Mouse (Mus musculus) CH12.LX (cell line): ENCODE results near the gene Lcn8. TPM values are rescaled to one million over a fixed set of nuclear protein-coding genes. Genes with fewer than 3 reads are reported as not detected.

Experiments
- DNase-seq: peaks from one replicate; pipeline ENCODE4 v3.0.0-alpha.2; 2013; ENCODE audit errors: extremely low read depth
- H3K27ac ChIP-seq: 2 replicates; pipeline ENCODE4 v1.5.1; 2012; ENCODE audit warnings: low read depth, mild to moderate bottlenecking, control low read depth, moderate library complexity; ENCODE audit not compliant: insufficient read depth
- H3K27me3 ChIP-seq: replicated peaks from 2 replicates; pipeline ENCODE3; 2012; ENCODE audit warnings: inconsistent platforms
- H3K36me3 ChIP-seq, 2 experiments: replicated peaks in 1 of 2; 2 replicates each; pipeline versions ENCODE3 to v1.6.1; 2012; ENCODE audit warnings: inconsistent platforms in 1 of 2, low read length in 1 of 2, mild to moderate bottlenecking in 1 of 2, mixed read lengths in 1 of 2, moderate library complexity in 1 of 2; ENCODE audit not compliant: control insufficient read depth in 1 of 2, insufficient read depth in 1 of 2
- H3K4me1 ChIP-seq, 2 experiments: 2 replicates each; pipeline ENCODE4 v1.6.1; 2012; ENCODE audit warnings: inconsistent platforms in 1 of 2, moderate library complexity in 1 of 2; ENCODE audit not compliant: insufficient read depth in 2 of 2, control insufficient read depth in 1 of 2
- H3K4me2 ChIP-seq: 2 replicates; pipeline ENCODE4 v1.6.1; 2012; ENCODE audit warnings: low read depth, mild to moderate bottlenecking, control low read depth; ENCODE audit not compliant: poor library complexity, insufficient read depth, severe bottlenecking
- H3K4me3 ChIP-seq, 3 experiments: fragments of 150-350 bp in 1 of 3; sonication (generic) in 1 of 3; replicated peaks in 1 of 3; 2 replicates each; pipeline versions ENCODE3 to v1.5.1; 2011 to 2012; ENCODE audit warnings: low read depth in 2 of 3, low read length in 2 of 3, mild to moderate bottlenecking in 2 of 3, moderate library complexity in 2 of 3, control low read depth in 1 of 3, improper control_type of control experiment in 1 of 3, inconsistent platforms in 1 of 3, mixed read lengths in 1 of 3; ENCODE audit not compliant: poor library complexity in 1 of 3
- H3K79me2 ChIP-seq: replicated peaks from 2 replicates; pipeline ENCODE4 v1.6.1; 2012; ENCODE audit warnings: mild to moderate bottlenecking, moderate library complexity; ENCODE audit not compliant: control insufficient read depth, poor library complexity, insufficient read depth, severe bottlenecking; ENCODE audit errors: extremely low read depth
- H3K9ac ChIP-seq: 2 replicates; pipeline ENCODE4 v1.6.1; 2012; ENCODE audit warnings: low read depth, mild to moderate bottlenecking, control low read depth, moderate library complexity; ENCODE audit not compliant: insufficient read depth
- H3K9me3 ChIP-seq: replicated peaks from 2 replicates; pipeline ENCODE3; 2012; ENCODE audit warnings: low read length, inconsistent platforms, mixed read lengths
- CHD1 ChIP-seq: IDR thresholded peaks from 2 replicates; pipeline ENCODE4 v1.6.1; 2012; ENCODE audit warnings: low read depth, low read length, improper control_type of control experiment, inconsistent platforms
- E2F4 ChIP-seq: IDR thresholded peaks from 2 replicates; pipeline ENCODE4 v1.6.1; 2011; ENCODE audit warnings: low read depth, low read length, improper control_type of control experiment; ENCODE audit not compliant: insufficient replicate concordance
- EP300 ChIP-seq: IDR thresholded peaks from 2 replicates; pipeline ENCODE4 v1.6.1; 2011; ENCODE audit warnings: low read length, improper control_type of control experiment
- GABPA ChIP-seq: IDR thresholded peaks from 2 replicates; pipeline ENCODE4 v1.6.1; 2012; ENCODE audit warnings: low read depth, low read length, improper control_type of control experiment, inconsistent platforms; ENCODE audit not compliant: insufficient replicate concordance
- JUN ChIP-seq: IDR thresholded peaks from 2 replicates; pipeline ENCODE4 v1.6.1; 2011; ENCODE audit warnings: low read depth, mild to moderate bottlenecking, low read length, improper control_type of control experiment, moderate library complexity; ENCODE audit not compliant: insufficient read depth
- JUND ChIP-seq: conservative IDR thresholded peaks from 2 replicates; pipeline ENCODE4 v1.6.1; 2011; ENCODE audit warnings: low read depth, low read length, improper control_type of control experiment
- KAT2A ChIP-seq: IDR thresholded peaks from 2 replicates; pipeline ENCODE4 v1.6.1; 2012; ENCODE audit warnings: low read length, improper control_type of control experiment, inconsistent platforms; ENCODE audit not compliant: insufficient replicate concordance
- MAZ ChIP-seq: IDR thresholded peaks from 2 replicates; pipeline ENCODE4 v1.6.1; 2012; ENCODE audit warnings: low read depth, mild to moderate bottlenecking, inconsistent platforms, low read length, improper control_type of control experiment, moderate library complexity
- NELFE ChIP-seq: IDR thresholded peaks from 2 replicates; pipeline ENCODE4 v1.6.1; 2011; ENCODE audit warnings: low read depth, low read length, improper control_type of control experiment
- PAX5 ChIP-seq: IDR thresholded peaks from 2 replicates; pipeline ENCODE4 v1.6.1; 2012; ENCODE audit warnings: low read length, inconsistent platforms, mixed read lengths
- POLR2A ChIP-seq: IDR thresholded peaks from 2 replicates; pipeline ENCODE4 v1.6.1; 2011; ENCODE audit warnings: low read depth, mild to moderate bottlenecking, improper control_type of control experiment, low read length
- POLR2AphosphoS2 ChIP-seq: IDR thresholded peaks from 2 replicates; pipeline ENCODE4 v1.6.1; 2011; ENCODE audit warnings: low read depth, low read length, improper control_type of control experiment
- SMC3 ChIP-seq: IDR thresholded peaks from 2 replicates; pipeline ENCODE4 v1.6.1; 2011; ENCODE audit warnings: low read depth, low read length, improper control_type of control experiment
- TBP ChIP-seq: conservative IDR thresholded peaks from 2 replicates; pipeline ENCODE4 v1.6.1; 2011; ENCODE audit warnings: low read depth, low read length, improper control_type of control experiment
- TCF12 ChIP-seq: IDR thresholded peaks from 2 replicates; pipeline ENCODE4 v1.6.1; 2014; ENCODE audit warnings: low read depth, mild to moderate bottlenecking, inconsistent platforms, low read length, improper control_type of control experiment
- UBTF ChIP-seq: IDR thresholded peaks from 2 replicates; pipeline ENCODE4 v1.6.1; 2012; ENCODE audit warnings: low read depth, mild to moderate bottlenecking, inconsistent platforms, low read length, improper control_type of control experiment, moderate library complexity
- USF1 ChIP-seq: IDR thresholded peaks from 2 replicates; pipeline ENCODE4 v1.6.1; 2014; ENCODE audit warnings: low read depth, mild to moderate bottlenecking, inconsistent platforms, low read length, improper control_type of control experiment
- USF2 ChIP-seq: conservative IDR thresholded peaks from 2 replicates; pipeline ENCODE4 v1.6.1; 2011; ENCODE audit warnings: low read depth, low read length, improper control_type of control experiment
- ZC3H11A ChIP-seq: IDR thresholded peaks from 2 replicates; pipeline ENCODE4 v1.6.1; 2012; ENCODE audit warnings: low read depth, mild to moderate bottlenecking, inconsistent platforms, low read length, improper control_type of control experiment
- ZKSCAN1 ChIP-seq: IDR thresholded peaks from 2 replicates; pipeline ENCODE4 v1.6.1; 2012; ENCODE audit warnings: low read depth, inconsistent platforms, low read length, improper control_type of control experiment, borderline replicate concordance
- ZMIZ1 ChIP-seq: IDR thresholded peaks from 2 replicates; pipeline ENCODE4 v1.6.1; 2012; ENCODE audit warnings: low read depth, mild to moderate bottlenecking, inconsistent platforms, low read length, improper control_type of control experiment
- ZNF384 ChIP-seq: IDR thresholded peaks from 2 replicates; pipeline ENCODE4 v1.6.1; 2012; ENCODE audit warnings: low read depth, low read length, improper control_type of control experiment, inconsistent platforms
- dilution Hi-C: fragments of 300-500 bp; cut with MboI; formaldehyde crosslinking; loops from 2 replicates; pipeline ENCODE4 v1.14.3; 2020; ENCODE audit warnings: low sequenced_read_pairs; ENCODE audit not compliant: extremely low pct_unique_long_range_greater_than_20kb, extremely low pct_ligation_motif_present
- in situ Hi-C: fragments of 300-500 bp; cut with MboI; formaldehyde crosslinking; loops from 3 replicates; pipeline ENCODE4 v1.14.3; 2019; ENCODE audit warnings: low sequenced_read_pairs, low pct_ligation_motif_present, low pct_unique_long_range_greater_than_20kb, mixed read lengths
- polyA plus RNA-seq: library from polyadenylated mRNA; unstranded; fragments of >175 nt; gene quantifications from 2 replicates; pipeline ENCODE4 v1.2.1, GENCODE M21; 2012; ENCODE audit warnings: low read depth; ENCODE audit not compliant: insufficient read length
- total RNA-seq, 2 experiments: library from RNA; depleted of rRNA; stranded (reverse); fragments of 300-350 nt in 1 of 2; fragments of >200 nt in 1 of 2; gene quantifications; 2 replicates each; pipeline ENCODE4 v1.2.3; 2012 to 2014

Gene Lcn8
- total and polyA plus RNA-seq, 3 experiments, result not detected

GRCm38 (mm10) chr2:25617578-25617977, 35.3 kb upstream of the Lcn8 start, which contains the start of gene Ccdc183:
Gene Ccdc183, minus strand, starts transcription at chr2:25617678.
- Histone ChIP-seq H3K36me3 (peaks cover 0 to 3% of the 10 kb centered on the region in 2 experiments), H3K4me2 (no peak within 1 kb of the TSS)

GRCm38 (mm10) chr2:25620386-25620785, 32.5 kb upstream of the Lcn8 start:
- in situ Hi-C loops, result no loop called here
- TF ChIP-seq PAX5 (no peak), EP300 (no peak), CHD1 (no peak), POLR2AphosphoS2 (no peak), JUND (no peak), UBTF (no peak), JUN (no peak), GABPA (no peak), NELFE (no peak), USF1 (no peak), KAT2A (no peak), ZNF384 (no peak), TCF12 (no peak), POLR2A (no peak), USF2 (no peak), SMC3 (no peak)
- Histone ChIP-seq H3K9ac (no peak overlapping the region), H3K79me2 (no peaks in the 10 kb centered on the region), H3K4me1 (peaks cover 0 to 10% of the 10 kb centered on the region in 2 experiments; a peak in 2 of 4 replicates), H3K4me2 (no peak overlapping the region), H3K9me3 (no peaks in the 10 kb centered on the region), H3K27ac (no peak overlapping the region), H3K4me3 (no peak overlapping the region), H3K27me3 (peaks cover 30% of the 10 kb centered on the region), H3K36me3 (peaks cover 0 to 3% of the 10 kb centered on the region in 2 experiments)
- no peak for DNase-seq
- dilution Hi-C loops, result no loop called here

More at GRCm38 (mm10) chr2:25617578-25617977, 35.3 kb upstream of the Lcn8 start, which contains the start of gene Ccdc183:
- Histone ChIP-seq H3K4me3 (no peak within 1 kb of the TSS), H3K9me3 (no peaks in the 10 kb centered on the region)
- dilution Hi-C loops, result no loop called here
- in situ Hi-C loops, result no loop called here
- TF ChIP-seq UBTF (no peak), KAT2A (no peak), ZMIZ1 (no peak), TCF12 (no peak), E2F4 (no peak), MAZ (no peak), ZKSCAN1 (no peak), ZC3H11A (no peak), PAX5 (no peak), NELFE (no peak), TBP (no peak), GABPA (no peak)
- TF ChIP-seq, all 38 proteins: peak for 0
- no peak for DNase-seq
- peaks cover 0 to 10% of the 10 kb centered on the region in 2 experiments; a peak in 2 of 4 replicates for H3K4me1 ChIP-seq
- no peaks in the 10 kb centered on the region for H3K79me2 ChIP-seq
- H3K9ac ChIP-seq, result no peak within 1 kb of the TSS
- peaks cover 6% of the 10 kb centered on the region for H3K27me3 ChIP-seq
- H3K27ac ChIP-seq, result no peak within 1 kb of the TSS
